Mouse (Mus musculus): Measurements from ENCODE around the gene Cfap43. TPM values are rescaled to one million over a fixed set of nuclear protein-coding genes. Genes with fewer than 3 reads are reported as not detected.

The Cfap43 gene
- total RNA-seq, 2 experiments from 2014 or later = not detected

GRCm38 (mm10) chr19:47820832-47821493 lies 98.1 kb downstream of the Cfap43 start:
- intact Hi-C loops (cut with DNase I) = loop anchor here (1.0 to 2.0 kb wide), 2 partner anchors 162 to 314 kb away; no protein-coding TSS in a partner anchor

GRCm38 (mm10) chr19:47817692-47818091 lies 101.4 kb downstream of the Cfap43 start:
- intact Hi-C loops (cut with DNase I) = no loop called here
- DNase-seq = no peak

More at GRCm38 (mm10) chr19:47820832-47821493, 98.1 kb downstream of the Cfap43 start:
- peak; percentile 56 to 65 for DNase-seq

GRCm38 (mm10) chr19:47814721-47815120 lies 104.4 kb downstream of the Cfap43 start:
- intact Hi-C loops (cut with DNase I) = no loop called here
- no peak for DNase-seq

- DNase-seq = no peak
- intact Hi-C loops (cut with DNase I) = no loop called here
Measured at GRCm38 (mm10) chr19:47812091-47812490, 107.0 kb downstream of the Cfap43 start.

- intact Hi-C loops (cut with DNase I) = loop anchor here (10.0 kb wide), 1 partner anchor 444 kb away; no protein-coding TSS in a partner anchor
- no peak for DNase-seq
Measured at GRCm38 (mm10) chr19:47798583-47798982, 120.5 kb downstream of the Cfap43 start.

- intact Hi-C loops (cut with DNase I) = loop anchor here (10.0 kb wide), 1 partner anchor 442 kb away; no protein-coding TSS in a partner anchor
Measured at GRCm38 (mm10) chr19:47796699-47797098, 122.4 kb downstream of the Cfap43 start.

GRCm38 (mm10) chr19:47795009-47795728 lies 123.9 kb downstream of the Cfap43 start:
- intact Hi-C loops (cut with DNase I) = loop anchor here (10.0 kb wide), 1 partner anchor 440 kb away; no protein-coding TSS in a partner anchor
- peak; percentile 53 to 59 for DNase-seq

More at GRCm38 (mm10) chr19:47796699-47797098, 122.4 kb downstream of the Cfap43 start:
- DNase-seq = no peak

- intact Hi-C loops (cut with DNase I) = loop anchor here (10.0 kb wide), 1 partner anchor 440 kb away; no protein-coding TSS in a partner anchor
- DNase-seq = no peak
Measured at GRCm38 (mm10) chr19:47794331-47794730, 124.8 kb downstream of the Cfap43 start.

GRCm38 (mm10) chr19:47790316-47791020 lies 128.6 kb downstream of the Cfap43 start:
- DNase-seq = no peak
- intact Hi-C loops (cut with DNase I) = loop anchor here (10.0 kb wide), 1 partner anchor 436 kb away; no protein-coding TSS in a partner anchor

- no peak for DNase-seq
- intact Hi-C loops (cut with DNase I) = no loop called here
Measured at GRCm38 (mm10) chr19:47783898-47784297, 135.2 kb downstream of the Cfap43 start.

- DNase-seq = no peak
- intact Hi-C loops (cut with DNase I) = no loop called here
Measured at GRCm38 (mm10) chr19:47780972-47781371, 138.1 kb downstream of the Cfap43 start.

GRCm38 (mm10) chr19:47780145-47780544 lies 138.9 kb downstream of the Cfap43 start:
- no peak for DNase-seq
- intact Hi-C loops (cut with DNase I) = no loop called here

GRCm38 (mm10) chr19:47777847-47778246 lies 141.2 kb downstream of the Cfap43 start:
- intact Hi-C loops (cut with DNase I) = no loop called here
- DNase-seq = no peak

GRCm38 (mm10) chr19:47755625-47756024 lies 163.5 kb downstream of the Cfap43 start:
- DNase-seq = no peak
- intact Hi-C loops (cut with DNase I) = no loop called here

- intact Hi-C loops (cut with DNase I) = no loop called here
- DNase-seq = no peak
Measured at GRCm38 (mm10) chr19:47754931-47755330, 164.2 kb downstream of the Cfap43 start.

- intact Hi-C loops (cut with DNase I) = no loop called here
- DNase-seq = no peak
Measured at GRCm38 (mm10) chr19:47753921-47754320, 165.2 kb downstream of the Cfap43 start.

- intact Hi-C loops (cut with DNase I) = no loop called here
- no peak for DNase-seq
Measured at GRCm38 (mm10) chr19:47752456-47752855, 166.6 kb downstream of the Cfap43 start.

GRCm38 (mm10) chr19:47750391-47750790 lies 168.7 kb downstream of the Cfap43 start:
- DNase-seq = no peak
- intact Hi-C loops (cut with DNase I) = no loop called here

GRCm38 (mm10) chr19:47748950-47749349 lies 170.1 kb downstream of the Cfap43 start:
- DNase-seq = no peak
- intact Hi-C loops (cut with DNase I) = no loop called here

- DNase-seq = no peak
- intact Hi-C loops (cut with DNase I) = no loop called here
Measured at GRCm38 (mm10) chr19:47747072-47747471, 172.0 kb downstream of the Cfap43 start.

GRCm38 (mm10) chr19:47731931-47732330 lies 187.2 kb downstream of the Cfap43 start:
- intact Hi-C loops (cut with DNase I) = loop anchor here (2.0 to 5.0 kb wide), 2 partner anchors 150 to 225 kb away; no protein-coding TSS in a partner anchor
- DNase-seq = peak in 1 of 2 experiments; percentile 53
